Mouse (Mus musculus) stomach, postnatal 0 days (tissue): ENCODE measurements around the gene Fam107b.

Source experiments
- CTCF ChIP-seq: IDR thresholded peaks from 2 replicates; pipeline ENCODE4 v1.5.1; 2016; ENCODE audit warnings: antibody characterized with exemption, low read depth, mild to moderate bottlenecking, moderate library complexity
- EP300 ChIP-seq: optimal IDR thresholded peaks from 2 replicates; pipeline ENCODE3; 2016; ENCODE audit warnings: antibody characterized with exemption

DNA sequence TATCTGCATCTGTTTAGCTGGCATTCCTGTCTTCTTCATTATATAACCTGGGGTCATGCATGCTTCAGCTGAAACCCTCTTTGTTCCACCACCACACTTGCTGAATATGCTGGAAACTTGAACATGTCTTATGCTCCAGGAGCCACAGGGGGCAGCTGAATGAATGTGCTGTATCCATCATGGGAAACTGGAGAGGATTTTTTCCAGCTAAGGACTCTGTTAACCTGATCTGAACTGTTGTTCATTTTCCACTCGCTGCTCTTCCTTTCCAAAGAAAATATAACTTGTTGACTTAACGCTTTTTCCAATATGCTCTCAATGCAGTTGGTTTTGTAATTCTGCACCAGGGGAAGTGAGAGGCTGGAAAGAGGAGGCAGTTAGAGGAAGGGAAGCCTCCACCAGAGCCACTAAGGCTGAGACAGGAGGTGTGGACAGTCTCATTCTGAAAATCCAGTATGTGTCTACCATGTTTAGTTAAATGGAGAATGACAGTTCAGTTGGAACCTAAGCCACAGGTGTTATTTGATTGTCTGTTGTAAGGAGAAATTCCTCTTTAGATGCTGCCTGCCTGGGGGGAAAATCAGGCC is 9.1 kb downstream of the Fam107b start:
- no peak for TF ChIP-seq CTCF
- TF ChIP-seq EP300: no peak
